Mouse (Mus musculus) c-Kit-positive CD71-negative TER-119-negative erythroid progenitor cells, embryonic 14.5 days (primary cell): ENCODE data around the gene Scaf1.

Source experiments
- DNase-seq: peaks from one replicate; pipeline ENCODE4 v3.0.0-alpha.2; 2013; ENCODE audit warnings: low read depth

Gene Scaf1

DNA sequence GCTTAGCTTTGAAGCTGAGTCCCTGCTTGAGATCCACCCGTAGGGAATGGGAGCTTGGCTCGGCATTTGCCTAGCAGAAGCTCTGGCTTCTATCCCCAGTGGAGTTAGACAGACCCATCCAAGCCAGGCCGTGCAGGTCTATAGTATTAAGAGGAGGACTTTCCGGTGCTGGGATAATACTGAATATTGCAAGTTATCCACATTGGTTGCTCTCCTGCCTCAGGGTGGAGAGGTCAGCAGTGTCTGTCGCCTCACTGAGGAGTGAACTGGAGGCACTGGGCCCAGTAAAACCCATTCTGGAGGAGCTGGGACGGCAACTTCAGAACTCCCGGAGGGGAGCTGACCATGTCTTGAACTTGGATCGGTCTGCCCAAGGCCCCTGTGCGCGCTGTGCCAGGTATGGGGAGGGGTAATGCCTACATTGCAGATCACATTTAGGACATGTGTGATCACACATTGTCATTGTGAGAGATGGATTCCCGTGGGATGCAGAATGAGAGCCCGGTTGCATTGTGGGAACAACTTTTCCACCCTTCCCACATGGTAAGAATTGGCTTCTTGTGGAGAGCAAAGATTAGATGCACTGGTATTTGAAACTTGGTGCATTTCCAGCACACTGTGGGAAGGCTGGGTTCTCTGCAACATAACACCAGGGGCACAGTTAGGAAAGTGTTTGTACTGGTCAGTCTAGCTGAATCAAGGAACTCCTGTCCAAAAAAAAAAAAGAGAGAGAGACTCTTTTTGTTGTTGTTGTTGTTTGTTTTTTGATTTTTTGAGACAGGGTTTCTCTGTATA, 61.9 kb downstream of the Scaf1 start:
- DNase-seq, result no peak

DNA sequence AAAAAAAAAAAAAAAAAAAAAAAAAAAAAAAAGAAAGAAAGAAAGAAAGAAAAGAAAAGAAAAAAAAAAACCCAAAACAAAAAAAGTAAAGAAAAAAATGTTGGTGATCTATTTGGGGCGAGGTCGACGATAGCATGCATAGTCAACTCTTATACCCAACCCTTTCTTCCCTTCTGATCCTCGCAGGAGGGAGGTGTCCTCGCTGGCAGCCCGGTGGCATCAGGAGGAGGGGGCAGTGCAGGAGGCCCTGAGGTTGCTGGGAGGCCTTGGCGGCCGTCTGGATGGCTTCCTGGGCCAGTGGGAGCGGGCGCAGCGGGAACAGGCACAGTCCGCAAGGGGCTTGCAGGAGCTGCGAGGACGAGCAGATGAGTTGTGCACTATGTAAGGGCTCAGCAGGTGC, 62.6 kb downstream of the Scaf1 start:
- no peak for DNase-seq
